Mouse (Mus musculus): ENCODE measurements around the gene Sec63. TPM values are rescaled to one million over a fixed set of nuclear protein-coding genes. Genes with fewer than 3 reads are reported as not detected.

Sec63 gene
- polyA plus RNA-seq, 1 experiment from 2014 or later = 17.3 TPM

DNA sequence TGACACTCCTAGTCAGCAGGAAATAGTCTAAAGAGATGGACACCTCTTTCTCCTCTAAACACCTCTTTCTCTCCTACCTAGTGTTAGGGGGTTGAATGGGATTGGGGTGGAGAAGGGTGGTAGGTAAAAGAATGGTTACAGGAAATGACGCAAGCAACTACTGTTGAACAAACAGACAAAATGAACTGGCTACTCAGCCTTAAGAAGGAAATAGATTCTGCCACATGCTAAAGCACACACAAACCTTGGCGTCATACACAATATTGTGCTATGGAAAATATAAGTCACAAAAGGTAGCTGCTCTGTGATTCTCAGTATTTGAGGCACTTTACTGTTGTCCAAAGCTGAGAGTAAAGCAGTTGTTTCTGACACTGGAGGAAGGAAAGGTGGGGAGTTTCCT lies 77.4 kb downstream of the Sec63 start:
- H3K9me3 ChIP-seq (replicated peaks; ENCODE audit: control insufficient read depth, low read length) = no peaks in the 10 kb centered on the region
- H3K27ac ChIP-seq (ENCODE audit: low read depth, low read length) = no peak overlapping the region
- H3K4me3 ChIP-seq (ENCODE audit: low read depth, low read length) = no peak overlapping the region
- WGBS (ENCODE audit: insufficient replicate concordance) = 85% methylated on average over 2 of the region's 2 CpGs
- H3K36me3 ChIP-seq (ENCODE audit: control insufficient read depth, insufficient read depth, low read length) = peaks cover 5% of the 10 kb centered on the region
- H3K27me3 ChIP-seq (ENCODE audit: control insufficient read depth, insufficient read depth, low read length) = no peaks in the 10 kb centered on the region
- H3K4me2 ChIP-seq = no peak overlapping the region
- no peak for ATAC-seq (replicated peaks; ENCODE audit: insufficient number of reproducible peaks, low FRiP score, low TSS enrichment)
- no peaks in the 10 kb centered on the region for H3K4me1 ChIP-seq (ENCODE audit: control insufficient read depth, insufficient read depth, low read length)
- H3K9ac ChIP-seq (ENCODE audit: low read depth, low read length) = no peak overlapping the region

DNA sequence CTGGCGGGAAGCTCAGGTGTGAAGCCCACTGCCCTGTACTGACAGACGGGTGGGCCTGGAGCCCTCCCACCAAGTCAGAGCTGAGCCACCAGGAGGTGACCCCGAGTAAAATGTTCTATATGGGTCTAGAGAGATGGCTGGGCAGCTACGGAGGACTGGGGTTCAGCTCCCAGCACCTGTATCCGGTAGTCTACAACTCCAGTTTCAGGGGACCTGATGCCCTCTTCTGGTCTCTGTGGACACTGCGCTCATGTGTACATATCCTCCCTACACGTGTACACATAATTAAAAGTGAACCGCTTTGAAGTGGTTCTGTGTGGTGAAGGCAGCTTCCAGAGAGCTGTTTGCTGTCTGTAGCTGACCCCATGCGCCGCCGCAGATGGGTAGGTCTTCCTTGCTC lies 78.7 kb downstream of the Sec63 start:
- H3K9me3 ChIP-seq (replicated peaks; ENCODE audit: control insufficient read depth, low read length) = no peaks in the 10 kb centered on the region
- 90% methylated on average over 11 of the region's 11 CpGs for WGBS (ENCODE audit: insufficient replicate concordance)
- no peak for ATAC-seq (replicated peaks; ENCODE audit: insufficient number of reproducible peaks, low FRiP score, low TSS enrichment)

GRCm38 (mm10) chr10:42841531-42842195 lies 80.4 kb downstream of the Sec63 start:
- no peaks in the 10 kb centered on the region for H3K27me3 ChIP-seq (ENCODE audit: control insufficient read depth, insufficient read depth, low read length)
- no peak overlapping the region for H3K4me2 ChIP-seq
- H3K9me3 ChIP-seq (replicated peaks; ENCODE audit: control insufficient read depth, low read length) = no peaks in the 10 kb centered on the region
- WGBS (ENCODE audit: insufficient replicate concordance) = 51% methylated on average over 16 of the region's 16 CpGs
- peaks cover 3% of the 10 kb centered on the region; the same call in 1 of the 2 replicates for H3K36me3 ChIP-seq (ENCODE audit: control insufficient read depth, insufficient read depth, low read length)
- no peak overlapping the region for H3K9ac ChIP-seq (ENCODE audit: low read depth, low read length)
- no peak overlapping the region for H3K27ac ChIP-seq (ENCODE audit: low read depth, low read length)
- ATAC-seq (replicated peaks; ENCODE audit: insufficient number of reproducible peaks, low FRiP score, low TSS enrichment) = no peak
- no peaks in the 10 kb centered on the region for H3K4me1 ChIP-seq (ENCODE audit: control insufficient read depth, insufficient read depth, low read length)
- no peak overlapping the region for H3K4me3 ChIP-seq (ENCODE audit: low read depth, low read length)

More for the DNA sequence above, 78.7 kb downstream of the Sec63 start:
- Histone ChIP-seq H3K4me1 (ENCODE audit: control insufficient read depth, insufficient read depth, low read length) (no peaks in the 10 kb centered on the region), H3K4me3 (ENCODE audit: low read depth, low read length) (no peak overlapping the region), H3K4me2 (no peak overlapping the region), H3K27me3 (ENCODE audit: control insufficient read depth, insufficient read depth, low read length) (no peaks in the 10 kb centered on the region), H3K9ac (ENCODE audit: low read depth, low read length) (no peak overlapping the region), H3K36me3 (ENCODE audit: control insufficient read depth, insufficient read depth, low read length) (peaks cover 3% of the 10 kb centered on the region), H3K27ac (ENCODE audit: low read depth, low read length) (no peak overlapping the region)

GRCm38 (mm10) chr10:42842358-42842757 lies 81.1 kb downstream of the Sec63 start:
- Histone ChIP-seq H3K36me3 (ENCODE audit: control insufficient read depth, insufficient read depth, low read length) (no peaks in the 10 kb centered on the region), H3K27ac (ENCODE audit: low read depth, low read length) (no peak overlapping the region), H3K4me3 (ENCODE audit: low read depth, low read length) (no peak overlapping the region), H3K9me3 (replicated peaks; ENCODE audit: control insufficient read depth, low read length) (no peaks in the 10 kb centered on the region), H3K4me1 (ENCODE audit: control insufficient read depth, insufficient read depth, low read length) (no peaks in the 10 kb centered on the region), H3K9ac (ENCODE audit: low read depth, low read length) (no peak overlapping the region), H3K27me3 (ENCODE audit: control insufficient read depth, insufficient read depth, low read length) (no peaks in the 10 kb centered on the region), H3K4me2 (no peak overlapping the region)
- WGBS (ENCODE audit: insufficient replicate concordance) = 11% methylated on average over 9 of the region's 9 CpGs
- 0 out of 2 replicates have a peak, but pooled peaks have one; percentile 65 for ATAC-seq (replicated peaks; ENCODE audit: insufficient number of reproducible peaks, low FRiP score, low TSS enrichment)

DNA sequence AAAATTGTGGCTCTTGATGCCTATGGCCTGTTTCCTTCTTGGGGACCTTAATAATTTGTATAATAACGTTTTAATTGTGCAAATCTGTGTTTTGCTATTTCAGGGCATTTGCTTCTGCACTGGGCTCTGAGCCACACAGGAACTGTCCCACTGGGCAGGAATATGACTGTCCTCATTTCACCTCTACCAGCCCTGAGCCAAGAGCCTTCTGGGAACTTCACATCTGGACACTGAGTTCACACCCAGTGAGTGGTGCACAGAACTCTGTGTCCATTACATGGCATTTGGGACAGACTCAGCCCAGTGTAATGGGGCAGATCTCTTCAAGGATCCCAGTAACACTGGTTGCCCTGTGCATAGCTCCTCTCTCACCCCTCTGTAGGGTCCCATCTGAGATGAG lies 82.1 kb downstream of the Sec63 start:
- Histone ChIP-seq H3K36me3 (ENCODE audit: control insufficient read depth, insufficient read depth, low read length) (no peaks in the 10 kb centered on the region), H3K4me1 (ENCODE audit: control insufficient read depth, insufficient read depth, low read length) (no peaks in the 10 kb centered on the region), H3K4me2 (no peak overlapping the region), H3K9me3 (replicated peaks; ENCODE audit: control insufficient read depth, low read length) (no peaks in the 10 kb centered on the region), H3K27me3 (ENCODE audit: control insufficient read depth, insufficient read depth, low read length) (no peaks in the 10 kb centered on the region), H3K27ac (ENCODE audit: low read depth, low read length) (no peak overlapping the region), H3K4me3 (ENCODE audit: low read depth, low read length) (no peak overlapping the region), H3K9ac (ENCODE audit: low read depth, low read length) (no peak overlapping the region)
- WGBS (ENCODE audit: insufficient replicate concordance) = 68% methylated on average over 1 of the region's 1 CpGs
- no peak for ATAC-seq (replicated peaks; ENCODE audit: insufficient number of reproducible peaks, low FRiP score, low TSS enrichment)

DNA sequence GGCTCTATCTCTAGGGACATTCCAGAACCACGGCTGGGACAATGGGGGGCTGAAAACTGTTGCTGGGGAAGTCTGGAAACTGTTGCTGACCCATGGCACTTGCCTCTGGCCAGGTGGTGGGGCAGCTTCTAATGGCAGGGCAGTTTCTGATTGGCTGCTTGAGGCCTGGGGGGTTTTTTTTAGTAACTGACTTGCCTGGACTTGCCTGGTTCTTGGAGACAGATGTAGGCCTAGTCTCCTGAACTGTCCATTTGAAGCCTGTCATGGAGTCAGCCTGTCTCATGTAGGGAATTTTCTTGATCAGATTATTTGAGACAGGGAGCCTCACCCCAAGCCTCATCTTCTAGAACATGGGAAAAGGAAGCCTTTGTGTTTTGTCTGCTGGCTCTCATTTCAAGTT lies 84.2 kb downstream of the Sec63 start:
- WGBS (ENCODE audit: insufficient replicate concordance) = 38% methylated on average over 1 of the region's 1 CpGs

DNA sequence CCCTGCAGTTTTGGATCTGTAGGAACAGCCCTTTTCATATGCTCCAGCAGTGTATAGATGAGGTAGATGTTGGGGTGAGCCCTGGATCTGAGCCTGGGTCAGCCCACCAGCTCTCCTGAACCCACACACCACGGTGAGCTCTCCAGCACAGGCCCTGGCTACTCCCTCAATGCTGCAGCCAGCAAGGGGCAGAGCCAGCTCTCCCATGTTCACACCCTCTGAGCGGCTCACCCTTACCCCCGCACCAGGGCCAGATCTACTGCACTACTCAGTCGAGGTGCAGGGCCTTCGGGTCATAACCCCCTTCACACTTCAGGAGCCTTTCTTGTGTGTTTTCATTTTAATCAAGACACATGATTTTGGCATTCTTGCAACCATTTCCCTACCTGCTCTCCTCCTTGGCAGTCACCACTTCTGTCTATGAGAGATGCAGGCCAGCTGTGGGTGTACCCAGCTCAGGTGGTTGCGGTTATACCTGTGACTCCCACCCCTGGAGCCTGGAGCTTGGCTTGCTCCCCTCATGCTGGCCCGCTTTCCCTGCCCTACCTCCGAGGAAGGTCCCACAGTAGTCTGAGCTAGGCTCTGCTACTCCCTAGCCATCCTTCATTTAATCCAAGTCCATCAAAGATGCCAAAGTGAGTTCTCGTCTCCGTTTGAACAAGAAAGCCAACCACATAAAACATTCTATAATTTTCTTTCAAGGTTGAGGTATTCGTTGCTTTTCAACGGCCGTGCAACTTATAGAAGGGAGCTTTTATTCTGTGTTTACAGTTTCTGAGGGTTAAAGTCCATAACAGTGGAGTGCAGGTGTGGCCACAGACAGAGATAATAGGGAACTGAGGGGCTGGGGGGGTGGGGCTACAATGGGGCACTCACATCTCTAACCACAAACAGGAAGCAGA lies 87.1 kb downstream of the Sec63 start:
- Histone ChIP-seq H3K27me3 (ENCODE audit: control insufficient read depth, insufficient read depth, low read length) (no peaks in the 10 kb centered on the region), H3K36me3 (ENCODE audit: control insufficient read depth, insufficient read depth, low read length) (no peaks in the 10 kb centered on the region), H3K9me3 (replicated peaks; ENCODE audit: control insufficient read depth, low read length) (no peaks in the 10 kb centered on the region), H3K9ac (ENCODE audit: low read depth, low read length) (no peak overlapping the region), H3K4me3 (ENCODE audit: low read depth, low read length) (no peak overlapping the region), H3K27ac (ENCODE audit: low read depth, low read length) (no peak overlapping the region), H3K4me2 (no peak overlapping the region), H3K4me1 (ENCODE audit: control insufficient read depth, insufficient read depth, low read length) (no peaks in the 10 kb centered on the region)
- 83% methylated on average over 13 of the region's 13 CpGs for WGBS (ENCODE audit: insufficient replicate concordance)
- no peak for ATAC-seq (replicated peaks; ENCODE audit: insufficient number of reproducible peaks, low FRiP score, low TSS enrichment)

More for the DNA sequence above, 84.2 kb downstream of the Sec63 start:
- Histone ChIP-seq H3K9ac (ENCODE audit: low read depth, low read length) (no peak overlapping the region), H3K27ac (ENCODE audit: low read depth, low read length) (no peak overlapping the region), H3K4me1 (ENCODE audit: control insufficient read depth, insufficient read depth, low read length) (no peaks in the 10 kb centered on the region), H3K4me2 (no peak overlapping the region), H3K36me3 (ENCODE audit: control insufficient read depth, insufficient read depth, low read length) (no peaks in the 10 kb centered on the region), H3K9me3 (replicated peaks; ENCODE audit: control insufficient read depth, low read length) (no peaks in the 10 kb centered on the region), H3K4me3 (ENCODE audit: low read depth, low read length) (no peak overlapping the region), H3K27me3 (ENCODE audit: control insufficient read depth, insufficient read depth, low read length) (no peaks in the 10 kb centered on the region)
- ATAC-seq (replicated peaks; ENCODE audit: insufficient number of reproducible peaks, low FRiP score, low TSS enrichment) = no peak

DNA sequence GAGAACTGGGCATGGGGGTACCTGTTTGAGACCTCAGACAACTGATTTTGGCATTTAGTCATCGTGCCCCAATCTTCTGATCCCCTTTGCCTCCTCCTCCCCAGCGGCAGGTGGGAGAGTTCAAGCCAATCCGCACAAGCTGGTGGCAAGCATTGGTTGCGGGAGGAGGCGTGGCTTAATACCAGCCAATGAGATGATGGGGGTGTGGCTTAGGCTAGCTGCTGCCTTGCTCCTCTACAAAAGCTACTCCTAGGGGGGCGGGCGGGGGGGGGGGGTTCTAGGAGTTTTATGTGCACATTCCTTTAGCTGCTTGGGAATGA lies 87.7 kb downstream of the Sec63 start:
- no peaks in the 10 kb centered on the region for H3K36me3 ChIP-seq (ENCODE audit: control insufficient read depth, insufficient read depth, low read length)
- no peak overlapping the region for H3K27ac ChIP-seq (ENCODE audit: low read depth, low read length)
- no peak overlapping the region for H3K9ac ChIP-seq (ENCODE audit: low read depth, low read length)
- H3K4me3 ChIP-seq (ENCODE audit: low read depth, low read length) = no peak overlapping the region
- H3K9me3 ChIP-seq (replicated peaks; ENCODE audit: control insufficient read depth, low read length) = no peaks in the 10 kb centered on the region
- WGBS (ENCODE audit: insufficient replicate concordance) = 80% methylated on average over 7 of the region's 7 CpGs
- no peaks in the 10 kb centered on the region for H3K4me1 ChIP-seq (ENCODE audit: control insufficient read depth, insufficient read depth, low read length)
- no peak overlapping the region for H3K4me2 ChIP-seq
- H3K27me3 ChIP-seq (ENCODE audit: control insufficient read depth, insufficient read depth, low read length) = no peaks in the 10 kb centered on the region
- no peak for ATAC-seq (replicated peaks; ENCODE audit: insufficient number of reproducible peaks, low FRiP score, low TSS enrichment)

Measured in heart, embryonic 11.5 days (tissue).